Comparison of ENCODE assay signal across 8 mouse cellular contexts in genomic region chr7:58397992-58398391, GRCm38 (mm10).
DNase-seq lines count a peak whose midpoint lies in the region; ATAC-seq and TF ChIP-seq lines count a peak whose summit lies in the region.

No protein-coding gene starts in this region.

- H3K27ac ChIP-seq in MEL (ENCODE audit: control insufficient read depth, low read depth, low read length): no peak overlapping the region
- H3K27ac ChIP-seq in hindbrain, embryonic 10.5 days: peak overlapping the region; percentile 92
- H3K27ac ChIP-seq in midbrain, embryonic 12.5 days (replicated peaks): peak overlapping the region; percentile 96

- peak; percentile 10 for DNase-seq in cerebellum, adult 9-11 months
- peak; percentile 2 for DNase-seq in MEL (ENCODE audit: low read depth, low spot score)
- peak; percentile 31 for DNase-seq in hindbrain, embryonic 10.5 days (ENCODE audit: low spot score)
- DNase-seq in Muller cell, postnatal 12 days (ENCODE audit: inconsistent ontology term): no peak
- DNase-seq in spleen, adult 12 weeks (ENCODE audit: low spot score): no peak
- DNase-seq in lung, postnatal 10 days: no peak

- no peaks in the 10 kb centered on the region for H3K9me3 ChIP-seq in MEL (replicated peaks; ENCODE audit: insufficient read depth, low read length)
- H3K9me3 ChIP-seq in hindbrain, embryonic 10.5 days: no peaks in the 10 kb centered on the region
- no peaks in the 10 kb centered on the region for H3K9me3 ChIP-seq in midbrain, embryonic 12.5 days

- no peak for ATAC-seq in cerebellum, adult (ENCODE audit: insufficient number of reproducible peaks, low FRiP score, low TSS enrichment)
- ATAC-seq in midbrain, embryonic 12.5 days (ENCODE audit: low FRiP score, low read depth): no peak

- TF ChIP-seq CTCF in MEL (IDR thresholded peaks at IDR 0.05 in 2 of 3, conservative IDR thresholded peaks at IDR 0.05 in 1 of 3; ENCODE audit: control insufficient read depth in 1 of 3, insufficient read depth in 1 of 3, low read depth in 2 of 3, low read length in 3 of 3, poor library complexity in 1 of 3, severe bottlenecking in 1 of 3): no peak

- no peak for TF ChIP-seq RAD21 in MEL (IDR thresholded peaks at IDR 0.05; ENCODE audit: low read depth, low read length)

- peak overlapping the region; percentile 11; the same call in 1 of the 2 replicates for H3K9ac ChIP-seq in MEL (ENCODE audit: control insufficient read depth, low read depth, low read length, poor library complexity, severe bottlenecking)
- H3K9ac ChIP-seq in midbrain, embryonic 12.5 days (replicated peaks): peak overlapping the region; percentile 59; the same call in 1 of the 2 replicates

- H3K4me1 ChIP-seq in MEL (ENCODE audit: control insufficient read depth in 1 of 2, insufficient read depth in 2 of 2, low read length in 2 of 2): no peaks in the 10 kb centered on the region
- peaks cover 15% of the 10 kb centered on the region for H3K4me1 ChIP-seq in hindbrain, embryonic 10.5 days (replicated peaks)
- peaks cover 7% of the 10 kb centered on the region for H3K4me1 ChIP-seq in midbrain, embryonic 12.5 days

- no peak for TF ChIP-seq EP300 in MEL (IDR thresholded peaks at IDR 0.05; ENCODE audit: low read depth in 1 of 2, low read length in 2 of 2)

- no peaks in the 10 kb centered on the region for H3K79me2 ChIP-seq in MEL (ENCODE audit: control insufficient read depth, insufficient read depth, low read length, poor library complexity)

- TF ChIP-seq POLR2A in MEL (IDR thresholded peaks at IDR 0.05; ENCODE audit: control insufficient read depth in 1 of 2, insufficient read depth in 1 of 2, low read depth in 1 of 2, low read length in 2 of 2, poor library complexity in 1 of 2): no peak

- H3K4me2 ChIP-seq in midbrain, embryonic 12.5 days (replicated peaks): peak overlapping the region; percentile 57

- H3K36me3 ChIP-seq in MEL (ENCODE audit: control insufficient read depth in 1 of 2, insufficient read depth in 2 of 2, low read length in 2 of 2): peaks cover 0 to 3% of the 10 kb centered on the region in 2 experiments; a peak in 1 of 4 replicates
- H3K36me3 ChIP-seq in hindbrain, embryonic 10.5 days: no peaks in the 10 kb centered on the region
- H3K36me3 ChIP-seq in midbrain, embryonic 12.5 days: no peaks in the 10 kb centered on the region

- H3K27me3 ChIP-seq in MEL (ENCODE audit: control insufficient read depth in 1 of 2, insufficient read depth in 2 of 2, low read length in 2 of 2): no peaks in the 10 kb centered on the region
- H3K27me3 ChIP-seq in hindbrain, embryonic 10.5 days (ENCODE audit: insufficient read depth, poor library complexity, severe bottlenecking): no peaks in the 10 kb centered on the region
- H3K27me3 ChIP-seq in midbrain, embryonic 12.5 days: no peaks in the 10 kb centered on the region

- peak overlapping the region; percentile 35 to 64 for H3K4me3 ChIP-seq in MEL (ENCODE audit: control insufficient read depth in 1 of 2, insufficient read depth in 1 of 2, low read depth in 2 of 2, low read length in 2 of 2)
- peak overlapping the region; percentile 57 for H3K4me3 ChIP-seq in hindbrain, embryonic 10.5 days
- H3K4me3 ChIP-seq in midbrain, embryonic 12.5 days: peak overlapping the region; percentile 50

- WGBS in hindbrain, embryonic 10.5 days: 21% methylated on average over 6 of the region's 6 CpGs
- WGBS in midbrain, embryonic 12.5 days: 15% methylated on average over 6 of the region's 6 CpGs

TF ChIP-seq in MEL, 35 proteins besides CTCF, POLR2A, EP300 and RAD21:
- TF ChIP-seq MEF2A (IDR thresholded peaks at IDR 0.05; ENCODE audit: extremely low read depth, insufficient replicate concordance, low read depth, low read length, poor library complexity, severe bottlenecking) (no peak), NELFE (IDR thresholded peaks at IDR 0.05; ENCODE audit: low read depth, low read length) (no peak), POLR2AphosphoS5 (IDR thresholded peaks at IDR 0.05; ENCODE audit: borderline replicate concordance, low read depth, low read length) (no peak), SMC3 (IDR thresholded peaks at IDR 0.05; ENCODE audit: low read depth, low read length) (no peak), GABPA (IDR thresholded peaks at IDR 0.05; ENCODE audit: low read depth, low read length) (no peak), MYC (IDR thresholded peaks at IDR 0.05; ENCODE audit: low read depth, low read length) (no peak), MAFK (IDR thresholded peaks at IDR 0.05; ENCODE audit: borderline replicate concordance, low read depth, low read length) (no peak), ZNF384 (IDR thresholded peaks at IDR 0.05; ENCODE audit: low read depth, low read length) (no peak), RCOR1 (IDR thresholded peaks at IDR 0.05; ENCODE audit: low read depth, low read length) (no peak), MXI1 (IDR thresholded peaks at IDR 0.05; ENCODE audit: low read depth, low read length) (no peak), CHD1 (IDR thresholded peaks at IDR 0.05; ENCODE audit: low read depth, low read length) (no peak), GATA1 (IDR thresholded peaks at IDR 0.05; ENCODE audit: low read depth, low read length) (no peak), UBTF (IDR thresholded peaks at IDR 0.05; ENCODE audit: borderline replicate concordance, insufficient read depth, low read depth, low read length) (no peak), USF2 (IDR thresholded peaks at IDR 0.05; ENCODE audit: borderline replicate concordance in 1 of 2, insufficient read depth in 1 of 2, low read depth in 1 of 2, low read length in 2 of 2) (no peak), ETS1 (IDR thresholded peaks at IDR 0.05; ENCODE audit: low read depth, low read length) (no peak), MAX (IDR thresholded peaks at IDR 0.05; ENCODE audit: low read length) (no peak)

Comparison
In these comparisons a context has a peak if more than half of its experiments do, and no peak if none do; other contexts are left out.
1. DNase-seq: peak in cerebellum, adult 9-11 months (single experiment), MEL (single experiment) and hindbrain, embryonic 10.5 days (single experiment); none in Muller cell, postnatal 12 days (single experiment), spleen, adult 12 weeks (single experiment) and lung, postnatal 10 days (single experiment).
2. Peak in every context shown above with its lines, with median percentiles within 50 percentile points of each other: H3K4me3 ChIP-seq.